Mouse (Mus musculus) layer of hippocampus, postnatal 10 days (tissue): Measurements from ENCODE around the gene Eps8. TPM values are rescaled to one million over a fixed set of nuclear protein-coding genes. Genes with fewer than 3 reads are reported as not detected.

Source experiments
- DNase-seq, 2 experiments: peaks; one replicate each; pipeline ENCODE4 v3.0.0; 2021; ENCODE audit warnings: low spot score in 2 of 2
- total RNA-seq, 2 experiments: library from RNA; stranded (reverse); gene quantifications; 2 replicates each; pipeline ENCODE4 v1.2.3; 2021

Gene Eps8
- total RNA-seq, 2 experiments from 2014 or later = 55.5 to 58.6 TPM

GRCm38 (mm10) chr6:137570718-137571131, 84.0 kb downstream of the Eps8 start:
- DNase-seq = no peak

- DNase-seq = no peak
Measured at GRCm38 (mm10) chr6:137570019-137570418, 84.7 kb downstream of the Eps8 start.

- no peak for DNase-seq
Measured at GRCm38 (mm10) chr6:137569071-137569470, 85.6 kb downstream of the Eps8 start.

- no peak for DNase-seq
Measured at GRCm38 (mm10) chr6:137565890-137566289, 88.8 kb downstream of the Eps8 start.

- no peak for DNase-seq
Measured at GRCm38 (mm10) chr6:137565454-137565853, 89.2 kb downstream of the Eps8 start.

- no peak for DNase-seq
Measured at GRCm38 (mm10) chr6:137560358-137560859, 94.3 kb downstream of the Eps8 start.

- DNase-seq = no peak
Measured at GRCm38 (mm10) chr6:137558840-137559239, 95.8 kb downstream of the Eps8 start.

- DNase-seq = no peak
Measured at GRCm38 (mm10) chr6:137557671-137558070, 97.0 kb downstream of the Eps8 start.

- no peak for DNase-seq
Measured at GRCm38 (mm10) chr6:137557159-137557558, 97.5 kb downstream of the Eps8 start.

- no peak for DNase-seq
Measured at GRCm38 (mm10) chr6:137556636-137557035, 98.0 kb downstream of the Eps8 start.

GRCm38 (mm10) chr6:137550181-137550580, 104.5 kb downstream of the Eps8 start:
- no peak for DNase-seq

GRCm38 (mm10) chr6:137548613-137549012, 106.1 kb downstream of the Eps8 start:
- no peak for DNase-seq

- no peak for DNase-seq
Measured at GRCm38 (mm10) chr6:137547555-137547954, 107.1 kb downstream of the Eps8 start.

GRCm38 (mm10) chr6:137546101-137546500, 108.6 kb downstream of the Eps8 start:
- no peak for DNase-seq

GRCm38 (mm10) chr6:137545341-137545740, 109.3 kb downstream of the Eps8 start:
- no peak for DNase-seq

GRCm38 (mm10) chr6:137542231-137543152, 112.2 kb downstream of the Eps8 start:
- peak in 1 of 2 experiments; percentile 35 for DNase-seq

GRCm38 (mm10) chr6:137541216-137542176, 113.2 kb downstream of the Eps8 start:
- DNase-seq = no peak

- no peak for DNase-seq
Measured at GRCm38 (mm10) chr6:137540800-137541199, 113.9 kb downstream of the Eps8 start.

GRCm38 (mm10) chr6:137540346-137540745, 114.3 kb downstream of the Eps8 start:
- no peak for DNase-seq

- DNase-seq = no peak
Measured at GRCm38 (mm10) chr6:137539219-137539618, 115.5 kb downstream of the Eps8 start.

GRCm38 (mm10) chr6:137532758-137533157, 121.9 kb downstream of the Eps8 start:
- DNase-seq = no peak
